Mouse (Mus musculus) CD4-positive, CD25-positive, alpha-beta regulatory T cell (primary cell): ENCODE results near the gene Bpifb2. TPM values are rescaled to one million over a fixed set of nuclear protein-coding genes. Genes with fewer than 3 reads are reported as not detected.

ENCODE experiments used
- polyA plus RNA-seq: library from polyadenylated mRNA; unstranded; fragments of 100-300 nt; shearing (Covaris generic); gene quantifications from one replicate; pipeline ENCODE4 v1.2.1, GENCODE M21; 2017

Gene Bpifb2
- not detected for polyA plus RNA-seq

GRCm38 (mm10) chr2:153874745-153875144 is at the start of gene Bpifb2:
Gene Bpifb2, plus strand, starts transcription at chr2:153875045.

DNA sequence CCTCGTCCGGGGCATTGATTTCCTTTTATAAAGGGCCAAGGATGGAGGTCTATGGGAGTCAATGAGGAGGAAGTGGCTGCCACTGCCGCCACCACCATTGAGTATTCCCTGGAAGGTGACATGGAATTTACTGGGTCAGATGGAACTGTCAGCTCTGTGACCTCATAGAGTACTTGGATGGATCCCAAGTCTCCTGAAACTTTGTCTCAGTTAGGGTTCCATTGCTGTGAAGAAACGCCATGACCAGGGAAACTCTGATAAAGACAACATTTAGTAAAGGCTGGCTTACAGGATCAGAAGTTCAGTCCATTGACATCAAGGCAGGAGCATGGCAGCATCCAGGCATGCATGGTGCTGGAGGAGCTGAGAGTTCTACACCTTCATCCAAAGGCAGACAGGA is 3.9 kb upstream of the Bpifb2 start, which contains the start of gene Sun5:
Gene Sun5 (minus strand): TSS at position 101 of the 400 bp plus-strand sequence.

GRCm38 (mm10) chr2:153900088-153900487 is 25.2 kb downstream of the Bpifb2 start, which contains the start of gene Bpifb6:
Gene Bpifb6, plus strand, starts transcription at chr2:153900388.

DNA sequence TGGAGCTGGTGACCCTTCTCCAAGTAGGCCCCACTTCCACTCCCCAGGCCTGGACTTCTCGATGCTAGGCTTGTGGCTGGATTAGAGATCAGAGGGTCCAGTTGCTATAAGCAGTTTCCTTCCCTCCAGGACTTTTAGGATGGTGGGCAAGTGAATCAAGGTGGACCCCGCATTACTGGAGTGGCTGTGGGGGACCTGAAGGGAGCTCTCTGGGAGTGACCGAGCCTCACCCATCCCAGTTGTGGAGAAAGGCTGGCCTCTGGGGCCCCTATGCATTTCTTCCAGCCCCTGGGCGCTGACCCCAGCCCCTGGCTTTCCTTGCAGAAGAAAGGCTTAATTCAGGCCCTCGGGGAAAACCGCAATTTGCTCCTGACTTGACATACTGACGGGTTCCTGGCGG is 43.1 kb downstream of the Bpifb2 start, which contains the start of gene Bpifb3:
Gene Bpifb3 (plus strand): TSS at position 301 of the 400 bp plus-strand sequence.

GRCm38 (mm10) chr2:153937843-153938242 is 63.0 kb downstream of the Bpifb2 start, which contains the start of gene Bpifb4:
Gene Bpifb4, plus strand, starts transcription at chr2:153938212.

Other genes starting within 250 kb of the Bpifb2 start
- gene Commd7, start 242.3 kb upstream of the Bpifb2 start, polyA plus RNA-seq, result 133 TPM
- gene Dnmt3b, start 225.6 kb upstream of the Bpifb2 start, polyA plus RNA-seq, result 9.9 TPM
- gene Dnmt3c, start 178.4 kb upstream of the Bpifb2 start, polyA plus RNA-seq, result not detected
- gene Mapre1, start 133.8 kb upstream of the Bpifb2 start, polyA plus RNA-seq, result 194 TPM
- 0.17 TPM for gene Efcab8, start 95.1 kb upstream of the Bpifb2 start, polyA plus RNA-seq
- gene Sun5, start 4.0 kb upstream of the Bpifb2 start, polyA plus RNA-seq, result not detected
- not detected for gene Bpifb6, start 25.3 kb downstream of the Bpifb2 start, polyA plus RNA-seq
- gene Bpifb3, start 43.2 kb downstream of the Bpifb2 start, polyA plus RNA-seq, result not detected
- not detected for gene Bpifb4, start 63.2 kb downstream of the Bpifb2 start, polyA plus RNA-seq
- not detected for gene Bpifa6, start 99.9 kb downstream of the Bpifb2 start, polyA plus RNA-seq
- gene Bpifa2, start 133.2 kb downstream of the Bpifb2 start, polyA plus RNA-seq, result 341 TPM